Mouse (Mus musculus): Measurements from ENCODE around the gene Tmem104.

- TF ChIP-seq CTCF (IDR thresholded peaks at IDR 0.05; ENCODE audit: insufficient read depth, low read depth, low read length) (no peak), POLR2A (IDR thresholded peaks at IDR 0.05; ENCODE audit: insufficient read depth, low read depth, low read length) (no peak)
Measured at GRCm38 (mm10) chr11:115246386-115246785, 59.1 kb downstream of the Tmem104 start.
